Mouse (Mus musculus) liver, embryonic 14.5 days (tissue): ENCODE data around the gene Spg11.

Experiments used
- CTCF ChIP-seq: IDR thresholded peaks from 2 replicates; pipeline ENCODE4 v1.5.1; 2016; ENCODE audit warnings: antibody characterized with exemption, low read depth, control low read depth
- EP300 ChIP-seq: IDR thresholded peaks from 2 replicates; pipeline ENCODE4 v1.6.1; 2016; ENCODE audit warnings: antibody characterized with exemption, low read depth

GRCm38 (mm10) chr2:122059365-122060115 is 58.6 kb downstream of the Spg11 start:
- TF ChIP-seq CTCF (no peak), EP300 (no peak)
